Mouse (Mus musculus) liver, embryonic 14.5 days (tissue): Measurements from ENCODE around the gene Pigf. TPM values are rescaled to one million over a fixed set of nuclear protein-coding genes. Genes with fewer than 3 reads are reported as not detected.

Source experiments
- ATAC-seq: fragments of 200-750 bp; cut with Nextera tagmentation; 2 replicates; pipeline ENCODE4 v1.8.0; 2017; ENCODE audit warnings: moderate number of reproducible peaks, mild to moderate bottlenecking, moderate library complexity; ENCODE audit not compliant: insufficient read depth
- DNase-seq, 3 experiments: peaks; one replicate each; pipeline ENCODE4 v3.0.0-alpha.2; 2012 to 2013; ENCODE audit warnings: low read depth in 3 of 3, low spot score in 3 of 3
- H3K27ac ChIP-seq: fragments of 300-500 bp; sonication (generic); 2 replicates; pipeline ENCODE4 v1.5.1; 2014; ENCODE audit warnings: moderate library complexity, mild to moderate bottlenecking, control low read depth, inconsistent platforms
- H3K27me3 ChIP-seq: fragments of 300-500 bp; sonication (generic); 2 replicates; pipeline ENCODE4 v1.6.1; 2014; ENCODE audit warnings: mild to moderate bottlenecking, low read length, moderate library complexity; ENCODE audit not compliant: control insufficient read depth, insufficient read depth
- H3K36me3 ChIP-seq: fragments of 300-500 bp; sonication (generic); replicated peaks from 2 replicates; pipeline ENCODE4 v1.6.1; 2014; ENCODE audit warnings: low read depth; ENCODE audit not compliant: control insufficient read depth, insufficient read depth
- H3K4me1 ChIP-seq, 2 experiments: fragments of 200-500 bp in 1 of 2; fragments of 300-500 bp in 1 of 2; sonication (generic) in 1 of 2; replicated peaks; 2 replicates each; pipeline ENCODE4 v1.6.1; 2012 to 2014; ENCODE audit warnings: antibody characterized with exemption in 1 of 2, inconsistent platforms in 1 of 2, low read length in 1 of 2; ENCODE audit not compliant: control insufficient read depth in 2 of 2, insufficient read depth in 2 of 2
- H3K4me2 ChIP-seq: fragments of 300-500 bp; sonication (generic); 2 replicates; pipeline ENCODE4 v1.6.1; 2014; ENCODE audit warnings: low read depth, mild to moderate bottlenecking, control low read depth, moderate library complexity
- H3K4me3 ChIP-seq, 2 experiments: fragments of 200-500 bp in 1 of 2; fragments of 300-500 bp in 1 of 2; sonication (generic) in 1 of 2; 2 replicates each; pipeline ENCODE4 v1.5.1; 2012 to 2014; ENCODE audit warnings: low read depth in 2 of 2, low read length in 2 of 2, mild to moderate bottlenecking in 2 of 2, control low read depth in 1 of 2, inconsistent platforms in 1 of 2, moderate library complexity in 1 of 2; ENCODE audit not compliant: insufficient read depth in 1 of 2
- H3K9ac ChIP-seq: fragments of 300-500 bp; sonication (generic); replicated peaks from 2 replicates; pipeline ENCODE4 v1.6.1; 2014; ENCODE audit warnings: mild to moderate bottlenecking, control low read depth, moderate library complexity
- H3K9me3 ChIP-seq: fragments of 300-500 bp; sonication (generic); 2 replicates; pipeline ENCODE4 v1.6.1; 2016; ENCODE audit warnings: low read length, mixed read lengths; ENCODE audit not compliant: control insufficient read depth
- CTCF ChIP-seq: IDR thresholded peaks from 2 replicates; pipeline ENCODE4 v1.5.1; 2016; ENCODE audit warnings: antibody characterized with exemption, low read depth, control low read depth
- EP300 ChIP-seq: IDR thresholded peaks from 2 replicates; pipeline ENCODE4 v1.6.1; 2016; ENCODE audit warnings: antibody characterized with exemption, low read depth
- WGBS: fragments of 180-500 bp; shearing (Covaris S2); extraction: QIAGEN DNeasy Blood & Tissue Kit; methylation state at CpG from one replicate; pipeline ENCODE4 v1.1.7; 2014; ENCODE audit not compliant: insufficient replicate concordance; 5-methylcytosine and 5-hydroxymethylcytosine counted together
- polyA plus RNA-seq, 2 experiments: library from polyadenylated mRNA; depleted of rRNA in 1 of 2; stranded (reverse) in 1 of 2; unstranded in 1 of 2; fragments of >200 nt; fragmentation: Nextera tagmentation in 1 of 2; extraction: Ambion mirVana in 1 of 2; gene quantifications; 2 replicates each; pipeline versions ENCODE4 v1.2.1 to v1.2.3; 2012 to 2014

The Pigf gene
- polyA plus RNA-seq, 2 experiments = 8.7 to 14.6 TPM

DNA sequence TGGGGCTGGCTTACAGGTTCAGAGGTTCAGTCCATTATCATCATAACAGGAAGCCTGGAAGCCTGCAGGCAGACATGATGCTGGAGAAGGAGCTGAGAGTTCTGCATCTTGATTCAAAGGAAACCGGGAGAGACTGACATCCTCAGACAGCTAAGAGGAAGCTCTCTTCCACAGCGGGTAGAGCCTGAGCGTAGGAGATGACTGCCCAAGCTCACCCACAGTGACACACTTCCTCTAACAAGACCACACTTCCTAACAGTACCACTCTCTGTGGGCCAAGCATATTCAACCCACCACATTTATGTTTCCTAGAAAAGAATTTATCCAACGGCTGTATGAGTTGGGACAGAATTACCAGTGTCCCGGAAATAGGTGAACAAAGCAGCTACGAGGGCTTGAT is 46.7 kb downstream of the Pigf start:
- no peaks in the 10 kb centered on the region for H3K9me3 ChIP-seq
- no peak for TF ChIP-seq CTCF
- TF ChIP-seq EP300 = no peak
- H3K9ac ChIP-seq = no peak overlapping the region
- H3K4me2 ChIP-seq = no peak overlapping the region
- no peak for ATAC-seq
- WGBS = 38% methylated on average over 6 of the region's 6 CpGs
- no peak for DNase-seq
- no peaks in the 10 kb centered on the region for H3K36me3 ChIP-seq
- H3K4me3 ChIP-seq = no peak overlapping the region
- no peaks in the 10 kb centered on the region for H3K4me1 ChIP-seq
- no peaks in the 10 kb centered on the region for H3K27me3 ChIP-seq
- no peak overlapping the region for H3K27ac ChIP-seq

DNA sequence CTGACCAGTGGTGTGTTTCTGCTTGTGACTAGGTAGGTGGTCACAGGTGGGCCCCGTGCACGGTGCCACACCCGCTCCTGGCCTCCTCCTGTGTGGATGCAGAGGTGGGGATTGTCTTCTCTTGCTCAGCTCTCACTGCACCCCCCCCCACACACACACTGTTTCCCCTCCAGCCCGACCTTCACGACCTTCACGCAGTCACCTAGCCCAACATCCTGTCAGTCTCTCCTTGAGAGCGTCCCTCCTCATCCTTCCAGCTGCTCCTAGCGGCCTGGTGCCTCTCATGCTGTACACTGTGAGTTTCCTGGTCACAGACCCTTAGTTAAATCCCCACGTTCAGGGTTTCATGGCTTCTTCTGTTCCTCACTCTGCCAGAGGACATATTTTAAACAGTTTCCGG is 48.8 kb downstream of the Pigf start:
- no peak for TF ChIP-seq CTCF
- TF ChIP-seq EP300 = no peak
- WGBS = 73% methylated on average over 10 of the region's 10 CpGs
- H3K9me3 ChIP-seq = no peaks in the 10 kb centered on the region
- H3K4me3 ChIP-seq = no peak overlapping the region
- no peaks in the 10 kb centered on the region for H3K36me3 ChIP-seq
- H3K4me2 ChIP-seq = no peak overlapping the region
- DNase-seq = no peak
- no peak overlapping the region for H3K27ac ChIP-seq
- H3K27me3 ChIP-seq = no peaks in the 10 kb centered on the region
- no peak overlapping the region for H3K9ac ChIP-seq
- H3K4me1 ChIP-seq = peaks cover 0 to 6% of the 10 kb centered on the region in 2 experiments; a peak in 1 of 4 replicates
- no peak for ATAC-seq

DNA sequence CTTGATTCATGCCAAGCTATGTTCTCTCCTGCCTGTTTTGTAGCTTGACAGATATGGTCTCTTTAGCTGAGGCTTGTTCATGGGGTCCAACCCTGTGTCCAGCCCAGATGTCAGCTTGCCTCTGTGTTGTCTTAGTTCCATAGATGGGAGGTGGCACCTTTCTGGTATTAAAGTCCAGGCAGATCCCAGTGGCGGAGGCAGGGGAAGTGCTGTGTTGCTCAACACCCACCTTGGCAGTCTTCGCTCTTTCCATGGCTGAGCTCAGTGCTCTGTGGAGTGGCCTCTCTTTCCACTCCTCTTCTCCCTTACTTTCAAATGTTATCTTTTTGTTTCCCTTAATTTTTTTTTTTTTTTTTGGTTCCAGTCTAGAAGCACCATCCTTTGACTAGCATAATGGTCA is 52.1 kb downstream of the Pigf start:
- Histone ChIP-seq H3K9me3 (no peaks in the 10 kb centered on the region), H3K27ac (no peak overlapping the region), H3K4me1 (peaks cover 0 to 6% of the 10 kb centered on the region in 2 experiments; a peak in 1 of 4 replicates), H3K9ac (no peak overlapping the region), H3K36me3 (no peaks in the 10 kb centered on the region), H3K4me2 (no peak overlapping the region), H3K4me3 (no peak overlapping the region), H3K27me3 (no peaks in the 10 kb centered on the region)
- WGBS = 56% methylated on average over 2 of the region's 2 CpGs
- no peak for TF ChIP-seq EP300
- no peak for TF ChIP-seq CTCF
- DNase-seq = no peak
- no peak for ATAC-seq

DNA sequence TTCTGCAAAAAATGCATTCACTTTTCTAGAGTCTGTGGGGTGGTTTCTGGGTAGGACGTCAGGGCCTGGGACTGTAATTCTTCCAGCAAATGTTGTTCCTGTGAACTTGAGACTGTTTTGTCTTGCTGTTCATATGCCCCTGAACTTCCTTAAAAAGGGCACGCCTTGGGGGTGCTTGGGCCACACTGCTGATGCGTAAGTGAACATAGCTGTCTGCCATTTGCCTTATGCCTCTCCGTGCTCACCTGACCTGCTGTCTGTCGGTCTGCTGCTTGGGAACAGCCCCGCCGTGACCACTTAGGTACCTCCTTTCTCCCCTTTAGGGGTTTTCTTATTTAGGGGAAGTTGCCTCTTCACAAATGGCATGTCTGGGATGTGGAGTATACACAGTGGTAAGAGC is 53.3 kb downstream of the Pigf start:
- Histone ChIP-seq H3K4me1 (peaks cover 0 to 6% of the 10 kb centered on the region in 2 experiments; a peak in 1 of 4 replicates), H3K4me2 (no peak overlapping the region), H3K27ac (no peak overlapping the region), H3K36me3 (no peaks in the 10 kb centered on the region), H3K9me3 (no peaks in the 10 kb centered on the region), H3K9ac (no peak overlapping the region), H3K4me3 (no peak overlapping the region), H3K27me3 (no peaks in the 10 kb centered on the region)
- WGBS = 63% methylated on average over 7 of the region's 7 CpGs
- DNase-seq (no peak), ATAC-seq (no peak)
- TF ChIP-seq CTCF (no peak), EP300 (no peak)

DNA sequence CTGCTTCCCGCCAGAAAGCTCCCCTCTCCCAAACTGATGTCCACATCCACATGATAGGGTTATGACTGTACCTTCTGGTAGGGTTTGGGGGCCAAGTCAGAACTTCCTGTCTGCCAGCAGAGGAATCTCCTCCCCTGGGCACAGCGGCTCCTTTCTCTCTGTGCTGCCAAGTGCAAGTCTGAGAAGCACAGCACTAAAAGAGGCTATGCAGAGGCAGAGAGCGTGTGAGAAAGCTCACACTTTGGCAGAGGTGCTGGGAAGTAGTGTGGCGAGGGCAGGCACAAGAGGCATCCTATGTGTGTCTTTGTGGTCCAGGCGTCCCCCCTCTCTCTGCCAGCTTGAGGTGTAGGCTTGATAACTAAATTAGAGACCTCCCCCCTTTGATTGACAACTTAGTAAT is 54.2 kb downstream of the Pigf start:
- no peaks in the 10 kb centered on the region for H3K9me3 ChIP-seq
- no peaks in the 10 kb centered on the region for H3K36me3 ChIP-seq
- no peak for DNase-seq
- WGBS = 55% methylated on average over 5 of the region's 5 CpGs
- no peak overlapping the region for H3K4me3 ChIP-seq
- no peak overlapping the region for H3K4me2 ChIP-seq
- TF ChIP-seq CTCF (no peak), EP300 (no peak)
- peaks cover 0 to 6% of the 10 kb centered on the region in 2 experiments; a peak in 1 of 4 replicates for H3K4me1 ChIP-seq
- H3K27me3 ChIP-seq = no peaks in the 10 kb centered on the region
- no peak for ATAC-seq
- no peak overlapping the region for H3K9ac ChIP-seq
- no peak overlapping the region for H3K27ac ChIP-seq
